Mouse (Mus musculus) small intestine, adult 2 months (tissue): ENCODE results near the gene Atrn. TPM values are rescaled to one million over a fixed set of nuclear protein-coding genes. Genes with fewer than 3 reads are reported as not detected.
"Not testable (repeated sequence)": the region's sequence is repeated elsewhere in the genome, so short reads cannot be mapped to it uniquely, and the experiment has no call there.

ENCODE experiments used
- H3K27ac ChIP-seq: fragments of 200-500 bp; 2 replicates; pipeline ENCODE4 v1.5.1; 2012; ENCODE audit warnings: low read depth, low read length, control low read depth, inconsistent platforms; ENCODE audit not compliant: insufficient read depth
- H3K27me3 ChIP-seq: fragments of 200-500 bp; 2 replicates; pipeline ENCODE4 v1.6.1; 2012; ENCODE audit warnings: mild to moderate bottlenecking, moderate library complexity, low read length, inconsistent platforms; ENCODE audit not compliant: control insufficient read depth, insufficient read depth
- H3K36me3 ChIP-seq: fragments of 200-500 bp; 2 replicates; pipeline ENCODE4 v1.6.1; 2012; ENCODE audit warnings: mild to moderate bottlenecking, low read length, control low read depth, inconsistent platforms; ENCODE audit not compliant: control insufficient read depth, insufficient read depth
- H3K4me1 ChIP-seq: fragments of 200-500 bp; 2 replicates; pipeline ENCODE4 v1.6.1; 2012; ENCODE audit warnings: low read length, inconsistent platforms, mixed read lengths; ENCODE audit not compliant: control insufficient read depth, insufficient read depth, insufficient read length
- H3K4me3 ChIP-seq: fragments of 200-500 bp; 2 replicates; pipeline ENCODE4 v1.5.1; 2012; ENCODE audit warnings: low read depth, mild to moderate bottlenecking, control low read depth, inconsistent platforms, low read length, moderate library complexity
- CTCF ChIP-seq: fragments of 200-500 bp; IDR thresholded peaks from 2 replicates; pipeline ENCODE4 v1.5.1; 2012; ENCODE audit warnings: low read depth, mild to moderate bottlenecking, control low read depth, inconsistent platforms, low read length, moderate library complexity, mixed read lengths; ENCODE audit not compliant: insufficient replicate concordance, insufficient read length; ENCODE audit errors: extremely low read depth
- POLR2A ChIP-seq: fragments of 200-500 bp; IDR thresholded peaks from 2 replicates; pipeline ENCODE4 v1.6.1; 2012; ENCODE audit warnings: low read depth, mild to moderate bottlenecking, control low read depth, inconsistent platforms, low read length, moderate library complexity
- WGBS: fragments of 180-500 bp; shearing (Covaris S2); methylation state at CpG from one replicate; pipeline ENCODE4 v1.1.7; 2018; 5-methylcytosine and 5-hydroxymethylcytosine counted together
- polyA plus RNA-seq: library from polyadenylated mRNA; depleted of rRNA; stranded (reverse); fragments of >200 nt; gene quantifications from 2 replicates; pipeline ENCODE4 v1.2.3, GENCODE M21; 2012

Gene Atrn
- polyA plus RNA-seq, 1 experiment, result 7.2 TPM

DNA sequence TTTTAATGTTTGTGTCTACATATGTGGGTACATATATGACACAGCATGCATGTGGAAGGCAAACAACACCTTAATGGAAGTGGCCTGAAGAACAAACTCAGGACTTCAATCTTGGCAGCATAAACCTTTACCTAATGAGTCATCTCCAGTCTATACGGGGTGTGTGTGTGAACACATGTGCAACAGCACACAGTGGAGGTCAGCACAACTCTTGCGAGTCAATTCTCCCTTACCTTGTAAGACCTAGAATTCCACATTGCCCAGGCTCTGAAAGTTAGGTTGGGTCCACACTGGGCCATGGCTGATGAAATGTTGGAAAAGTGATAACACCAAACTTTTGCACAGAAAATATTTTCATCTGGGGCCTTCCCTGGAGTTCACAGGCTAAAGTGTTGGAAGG is 124.3 kb downstream of the Atrn start:
- Histone ChIP-seq H3K27me3 (no peaks in the 10 kb centered on the region), H3K4me1 (no peaks in the 10 kb centered on the region; the same call in 1 of the 2 replicates), H3K36me3 (peaks cover 11% of the 10 kb centered on the region), H3K27ac (no peak overlapping the region), H3K4me3 (no peak overlapping the region)
- no peak for TF ChIP-seq POLR2A
- no peak for TF ChIP-seq CTCF
- WGBS, result 61% methylated on average over 2 of the region's 2 CpGs

DNA sequence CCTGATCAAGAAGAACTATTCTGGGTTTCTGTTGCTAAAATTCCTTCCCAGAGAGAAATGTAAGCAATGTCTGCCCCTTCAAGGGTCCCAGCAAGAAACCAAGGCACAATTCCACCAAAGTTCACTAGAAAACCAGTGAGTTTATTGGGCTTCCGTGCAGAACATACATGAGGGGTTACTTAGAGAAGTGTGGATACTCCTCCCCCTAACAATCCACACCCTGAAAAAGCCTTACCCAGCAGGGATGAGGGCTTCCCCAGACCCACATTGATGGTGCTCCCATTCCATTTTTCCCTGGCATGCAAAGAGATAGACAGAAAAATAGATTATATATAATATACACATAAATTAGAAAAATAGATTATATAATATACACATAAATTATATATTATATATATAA is 124.7 kb downstream of the Atrn start:
- Histone ChIP-seq H3K4me1 (no peaks in the 10 kb centered on the region; the same call in 1 of the 2 replicates), H3K27me3 (no peaks in the 10 kb centered on the region), H3K4me3 (no peak overlapping the region), H3K36me3 (peaks cover 7% of the 10 kb centered on the region), H3K27ac (no peak overlapping the region)
- no peak for TF ChIP-seq POLR2A
- TF ChIP-seq CTCF, result no peak
- WGBS, result 96% methylated on average over 1 of the region's 1 CpGs

DNA sequence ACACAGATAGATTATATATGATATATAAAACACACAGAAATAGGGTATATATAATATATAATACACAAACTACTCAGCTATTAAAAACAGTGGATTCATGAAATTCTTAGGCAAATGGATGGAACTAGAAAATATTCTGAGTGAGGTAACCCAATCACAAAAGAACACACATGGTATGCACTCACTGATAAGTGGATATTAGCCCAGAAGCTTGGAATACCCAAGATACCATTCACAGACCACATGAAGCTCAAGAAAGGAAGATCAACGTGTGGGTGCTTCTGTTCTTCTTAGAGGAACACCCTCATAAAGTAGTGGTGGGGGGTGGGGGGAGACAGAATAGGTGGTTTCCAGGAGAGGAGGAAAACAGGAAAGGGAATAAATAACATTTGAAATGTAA is 125.1 kb downstream of the Atrn start:
- not testable (repeated sequence) for H3K4me1 ChIP-seq, H3K27ac ChIP-seq, H3K36me3 ChIP-seq, H3K27me3 ChIP-seq, H3K4me3 ChIP-seq
- WGBS, result 45% methylated on average over 1 of the region's 1 CpGs

DNA sequence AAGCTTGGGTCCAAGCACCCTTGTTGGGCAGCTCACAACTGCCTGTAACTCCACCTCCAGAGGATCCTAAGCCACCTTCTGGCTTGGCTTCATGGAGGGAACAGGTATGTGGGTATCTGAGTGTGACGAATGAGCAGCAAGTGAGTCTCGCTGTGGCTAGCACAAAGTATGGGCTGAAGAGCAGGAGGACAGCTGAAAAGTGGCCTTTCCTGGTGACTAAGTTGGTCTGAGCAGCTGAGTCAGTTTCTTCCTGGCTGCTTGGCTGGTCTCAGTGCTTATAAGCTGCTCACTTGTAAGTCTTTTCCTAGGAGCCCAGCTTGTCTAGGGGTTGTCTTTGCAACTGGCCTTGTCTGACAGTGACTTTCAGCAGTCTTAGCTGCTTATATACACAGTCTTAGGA is 130.0 kb downstream of the Atrn start:
- Histone ChIP-seq H3K4me1 (peaks cover 2% of the 10 kb centered on the region; the same call in 1 of the 2 replicates), H3K36me3 (no peaks in the 10 kb centered on the region), H3K4me3 (no peak overlapping the region), H3K27me3 (peaks cover 9% of the 10 kb centered on the region), H3K27ac (no peak overlapping the region)
- TF ChIP-seq CTCF (no peak), POLR2A (no peak)
- WGBS, result 98% methylated on average over 2 of the region's 2 CpGs

DNA sequence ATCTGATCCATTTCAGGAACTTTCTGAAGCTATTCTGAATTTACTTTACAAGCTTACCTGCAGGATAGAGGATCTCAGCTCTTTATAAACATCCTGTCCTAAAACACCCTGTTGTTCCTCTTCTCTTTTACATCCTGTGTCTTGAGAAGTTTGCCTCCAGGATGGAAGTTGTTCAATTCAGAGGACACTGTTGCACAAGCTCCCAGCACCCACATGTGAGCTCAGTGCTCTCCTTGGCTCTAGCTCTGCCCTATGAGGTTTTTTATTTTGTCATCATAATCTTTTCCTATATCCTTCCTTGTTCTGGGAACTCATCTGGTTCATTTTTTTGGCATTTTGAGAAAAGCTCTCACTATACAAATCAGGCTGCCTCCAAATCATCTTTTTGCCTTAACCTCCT is 130.5 kb downstream of the Atrn start:
- peaks cover 2% of the 10 kb centered on the region; the same call in 1 of the 2 replicates for H3K4me1 ChIP-seq
- no peaks in the 10 kb centered on the region for H3K36me3 ChIP-seq
- TF ChIP-seq POLR2A, result no peak
- no peak for TF ChIP-seq CTCF
- peaks cover 13% of the 10 kb centered on the region for H3K27me3 ChIP-seq
- no peak overlapping the region for H3K4me3 ChIP-seq
- H3K27ac ChIP-seq, result no peak overlapping the region

DNA sequence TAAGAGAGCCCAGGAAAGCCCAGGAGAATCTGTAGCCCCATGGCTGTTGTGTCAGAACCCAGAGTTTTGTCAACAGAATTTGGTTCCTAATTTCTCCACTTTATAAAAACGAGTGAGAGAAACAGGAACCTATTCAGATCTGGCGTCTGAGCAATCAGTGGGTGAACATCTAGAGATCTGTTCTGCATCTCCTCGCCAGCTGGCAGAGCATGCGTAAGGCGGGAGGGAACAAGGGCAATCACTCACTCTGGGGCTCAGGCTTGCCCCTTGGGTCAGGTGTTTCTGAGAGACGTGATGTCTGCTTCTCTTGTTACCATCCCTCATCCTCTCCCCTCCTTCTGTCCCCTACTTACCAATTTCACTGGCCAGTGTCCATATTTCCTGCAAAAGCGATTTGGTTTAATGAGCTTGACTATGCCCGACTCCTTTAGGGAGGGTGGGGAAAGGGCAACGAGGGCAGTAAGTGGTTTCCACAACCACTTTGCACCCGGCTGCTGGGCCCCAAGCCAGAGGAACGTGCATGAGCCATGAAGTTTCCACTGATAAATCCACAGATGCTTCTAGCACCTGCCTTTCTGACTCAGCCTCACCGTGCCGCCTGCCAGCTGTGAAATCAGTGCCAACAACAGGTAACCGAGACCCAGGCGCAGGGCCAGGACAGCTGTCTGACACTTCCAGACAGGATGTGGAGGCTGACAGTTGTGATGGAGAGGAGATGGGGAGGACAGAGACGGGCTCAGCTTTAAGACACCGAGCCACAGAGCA is 131.1 kb downstream of the Atrn start:
- peaks cover 17% of the 10 kb centered on the region for H3K27me3 ChIP-seq
- no peak overlapping the region for H3K27ac ChIP-seq
- no peak for TF ChIP-seq POLR2A
- TF ChIP-seq CTCF, result no peak
- peaks cover 2% of the 10 kb centered on the region; the same call in 1 of the 2 replicates for H3K4me1 ChIP-seq
- no peak overlapping the region for H3K4me3 ChIP-seq
- H3K36me3 ChIP-seq, result no peaks in the 10 kb centered on the region
- 10% methylated on average over 17 of the region's 17 CpGs for WGBS

DNA sequence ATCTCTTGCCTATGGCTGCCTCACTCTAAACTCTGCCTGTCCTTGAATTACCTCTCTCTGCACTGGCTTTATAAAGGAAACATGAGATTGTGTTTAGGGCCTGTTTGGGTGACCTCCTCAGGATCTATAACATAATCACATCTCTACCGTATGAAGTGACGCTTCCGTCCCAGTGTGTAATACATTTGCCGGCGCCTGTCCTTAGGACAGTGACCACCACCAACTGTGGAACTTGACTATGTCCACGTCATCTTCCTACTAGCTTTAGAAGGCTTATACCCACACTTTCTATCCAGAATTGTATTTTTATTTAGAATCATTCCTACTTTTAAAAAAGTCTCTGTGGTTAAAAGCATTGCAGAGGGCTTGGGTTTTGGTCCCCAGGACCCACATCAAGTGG is 131.9 kb downstream of the Atrn start:
- Histone ChIP-seq H3K27me3 (peaks cover 17% of the 10 kb centered on the region), H3K27ac (no peak overlapping the region), H3K36me3 (no peaks in the 10 kb centered on the region), H3K4me1 (peaks cover 2% of the 10 kb centered on the region; the same call in 1 of the 2 replicates), H3K4me3 (no peak overlapping the region)
- 86% methylated on average over 6 of the region's 6 CpGs for WGBS
- no peak for TF ChIP-seq POLR2A
- TF ChIP-seq CTCF, result no peak

DNA sequence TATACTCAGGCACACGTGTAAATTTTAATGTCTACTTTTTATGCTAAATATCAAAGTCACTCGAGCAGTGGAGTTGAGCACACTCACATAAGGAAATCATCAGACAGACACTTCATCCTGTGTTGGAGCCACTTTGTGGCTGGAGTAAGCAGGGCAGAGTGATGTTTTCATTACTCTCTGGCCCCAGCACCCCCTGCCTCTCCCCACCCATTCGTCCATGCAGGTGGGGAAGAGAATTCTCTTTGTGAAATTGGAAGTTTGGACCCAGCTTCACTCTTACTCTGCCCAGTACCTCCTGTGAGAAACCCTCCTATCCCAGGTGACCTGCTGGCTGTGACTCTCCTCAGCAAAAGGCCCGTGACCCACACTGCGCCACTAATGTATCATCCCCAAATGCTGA is 132.4 kb downstream of the Atrn start:
- Histone ChIP-seq H3K4me3 (no peak overlapping the region), H3K27ac (no peak overlapping the region), H3K36me3 (no peaks in the 10 kb centered on the region), H3K4me1 (peaks cover 2% of the 10 kb centered on the region; the same call in 1 of the 2 replicates), H3K27me3 (peaks cover 17% of the 10 kb centered on the region)
- WGBS, result 87% methylated on average over 5 of the region's 5 CpGs
- TF ChIP-seq POLR2A, result no peak
- no peak for TF ChIP-seq CTCF
